Mouse (Mus musculus) kidney, postnatal 10 days (tissue): ENCODE measurements around the gene Cep126.

Experiments
- DNase-seq: peaks from one replicate; pipeline ENCODE4 v3.0.0; 2021; ENCODE audit warnings: mixed read lengths

Cep126 gene

GRCm38 (mm10) chr9:8134117-8134574 lies at the start of gene Cep126:
Gene Cep126, minus strand, starts transcription at chr9:8134294.
- peak; percentile 91 for DNase-seq

- no peak for DNase-seq
Observed at GRCm38 (mm10) chr9:8179554-8179953, 45.5 kb upstream of the Cep126 start.

- DNase-seq = no peak
Observed at GRCm38 (mm10) chr9:8177099-8177498, 43.0 kb upstream of the Cep126 start.

GRCm38 (mm10) chr9:8157011-8157410 lies 22.9 kb upstream of the Cep126 start:
- no peak for DNase-seq

- no peak for DNase-seq
Observed at GRCm38 (mm10) chr9:8139501-8139900, 5.4 kb upstream of the Cep126 start.

GRCm38 (mm10) chr9:8133586-8134115 lies 443 bp downstream of the Cep126 start:
- no peak for DNase-seq

- DNase-seq = no peak
Observed at GRCm38 (mm10) chr9:8123495-8123894, 10.6 kb downstream of the Cep126 start.

- DNase-seq = no peak
Observed at GRCm38 (mm10) chr9:8114516-8114915, 19.6 kb downstream of the Cep126 start.

GRCm38 (mm10) chr9:8103050-8103449 lies 31.0 kb downstream of the Cep126 start:
- DNase-seq = no peak

GRCm38 (mm10) chr9:8100962-8101361 lies 33.1 kb downstream of the Cep126 start:
- DNase-seq = no peak

- no peak for DNase-seq
Observed at GRCm38 (mm10) chr9:8078882-8079281, 55.2 kb downstream of the Cep126 start.

- peak; percentile 29 for DNase-seq
Observed at GRCm38 (mm10) chr9:8074345-8074744, 59.7 kb downstream of the Cep126 start.

GRCm38 (mm10) chr9:8073203-8073755 lies 60.8 kb downstream of the Cep126 start:
- DNase-seq = no peak

GRCm38 (mm10) chr9:8059636-8060035 lies 74.5 kb downstream of the Cep126 start:
- DNase-seq = no peak

GRCm38 (mm10) chr9:8054831-8055230 lies 79.3 kb downstream of the Cep126 start:
- no peak for DNase-seq

GRCm38 (mm10) chr9:8043044-8043387 lies 91.1 kb downstream of the Cep126 start:
- DNase-seq = no peak

- peak; percentile 99 for DNase-seq
Observed at GRCm38 (mm10) chr9:8042338-8043043, 91.6 kb downstream of the Cep126 start, which contains the start of gene Cfap300. Gene Cfap300, minus strand, starts transcription at chr9:8042823.

GRCm38 (mm10) chr9:8035546-8035945 lies 98.5 kb downstream of the Cep126 start:
- peak; percentile 35 for DNase-seq

GRCm38 (mm10) chr9:8035091-8035490 lies 99.0 kb downstream of the Cep126 start:
- DNase-seq = no peak

GRCm38 (mm10) chr9:8034143-8034542 lies 100.0 kb downstream of the Cep126 start:
- DNase-seq = no peak

GRCm38 (mm10) chr9:8032847-8033246 lies 101.2 kb downstream of the Cep126 start:
- DNase-seq = no peak
